Mouse (Mus musculus) lung, postnatal 0 days (tissue): ENCODE results near the gene Galnt4. TPM values are rescaled to one million over a fixed set of nuclear protein-coding genes. Genes with fewer than 3 reads are reported as not detected.
A peak's percentile ranks its signal among the peaks of the same experiment; 100 is the strongest.

Experiments used
- ATAC-seq: fragments of 200-750 bp; cut with Nextera tagmentation; 2 replicates; pipeline ENCODE4 v1.8.0; 2017; ENCODE audit warnings: moderate library complexity
- DNase-seq: peaks from one replicate; pipeline ENCODE4 v3.0.0-alpha.2; 2016; ENCODE audit warnings: low spot score
- H3K27ac ChIP-seq: fragments of 300-500 bp; sonication (generic); 2 replicates; pipeline ENCODE4 v1.5.1; 2014; ENCODE audit warnings: antibody characterized with exemption, mild to moderate bottlenecking, low read length, mixed read lengths
- H3K27me3 ChIP-seq: fragments of 300-500 bp; sonication (generic); replicated peaks from 2 replicates; pipeline ENCODE4 v1.6.1; 2014; ENCODE audit warnings: low read length, mixed read lengths; ENCODE audit not compliant: insufficient read depth
- H3K36me3 ChIP-seq: fragments of 300-500 bp; sonication (generic); 2 replicates; pipeline ENCODE4 v1.6.1; 2014; ENCODE audit warnings: low read length, mixed read lengths; ENCODE audit not compliant: insufficient read depth
- H3K4me1 ChIP-seq: fragments of 300-500 bp; sonication (generic); 2 replicates; pipeline ENCODE4 v1.6.1; 2014; ENCODE audit warnings: antibody characterized with exemption, low read depth, low read length, mixed read lengths; ENCODE audit not compliant: insufficient read depth
- H3K4me2 ChIP-seq: fragments of 300-500 bp; sonication (generic); replicated peaks from 2 replicates; pipeline ENCODE4 v1.6.1; 2014; ENCODE audit warnings: low read depth, mild to moderate bottlenecking, low read length, moderate library complexity, mixed read lengths
- H3K4me3 ChIP-seq: fragments of 300-500 bp; sonication (generic); 2 replicates; pipeline ENCODE4 v1.5.1; 2014; ENCODE audit warnings: low read depth, low read length
- H3K9ac ChIP-seq: fragments of 300-500 bp; sonication (generic); replicated peaks from 2 replicates; pipeline ENCODE4 v1.6.1; 2014; ENCODE audit warnings: low read depth, mild to moderate bottlenecking
- H3K9me3 ChIP-seq: fragments of 300-500 bp; sonication (generic); 2 replicates; pipeline ENCODE4 v1.6.1; 2016; ENCODE audit warnings: low read length, mixed read lengths
- CTCF ChIP-seq: IDR thresholded peaks from 2 replicates; pipeline ENCODE4 v1.5.1; 2016; ENCODE audit warnings: antibody characterized with exemption, mild to moderate bottlenecking
- EP300 ChIP-seq: IDR thresholded peaks from 2 replicates; pipeline ENCODE4 v1.6.1; 2016; ENCODE audit warnings: antibody characterized with exemption, mild to moderate bottlenecking, control low read depth
- WGBS: fragments of 180-500 bp; shearing (Covaris S2); extraction: QIAGEN DNeasy Blood & Tissue Kit; methylation state at CpG from one replicate; pipeline ENCODE4 v1.1.7; 2014; 5-methylcytosine and 5-hydroxymethylcytosine counted together
- polyA plus RNA-seq: library from polyadenylated mRNA; unstranded; fragments of >200 nt; fragmentation: Nextera tagmentation; extraction: Ambion mirVana; gene quantifications from 2 replicates; pipeline ENCODE4 v1.2.1, GENCODE M21; 2015

Galnt4 gene
- polyA plus RNA-seq, 1 experiment from 2014 or later, result 8.0 TPM

DNA sequence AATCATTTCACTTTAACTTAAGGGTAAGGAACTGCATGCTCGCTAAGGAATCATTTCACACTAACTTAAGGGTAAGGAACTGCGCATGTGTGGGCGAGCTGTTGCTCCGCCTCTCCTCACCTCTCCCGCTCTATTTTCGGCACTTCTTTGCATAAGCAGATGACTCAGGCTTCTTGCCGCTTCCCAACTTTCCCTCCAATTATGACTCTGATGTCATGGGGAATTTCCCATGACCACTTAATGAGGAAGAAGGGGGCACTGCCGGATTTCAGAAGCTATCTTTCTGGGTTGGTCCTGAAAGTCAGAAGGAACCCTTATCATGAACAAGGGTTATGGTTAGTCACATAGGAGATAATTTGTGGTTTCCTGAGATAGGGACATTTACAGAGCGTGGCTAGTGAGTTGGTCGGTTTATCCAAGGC is 26.4 kb upstream of the Galnt4 start:
- Histone ChIP-seq H3K9me3 (no peaks in the 10 kb centered on the region), H3K9ac (no peak overlapping the region), H3K27me3 (no peaks in the 10 kb centered on the region; the same call in 1 of the 2 replicates), H3K4me2 (no peak overlapping the region), H3K4me1 (no peaks in the 10 kb centered on the region), H3K4me3 (no peak overlapping the region), H3K27ac (no peak overlapping the region), H3K36me3 (no peaks in the 10 kb centered on the region)
- DNase-seq (no peak), ATAC-seq (no peak)
- TF ChIP-seq CTCF (no peak), EP300 (no peak)
- 75% methylated on average over 10 of the region's 10 CpGs for WGBS

DNA sequence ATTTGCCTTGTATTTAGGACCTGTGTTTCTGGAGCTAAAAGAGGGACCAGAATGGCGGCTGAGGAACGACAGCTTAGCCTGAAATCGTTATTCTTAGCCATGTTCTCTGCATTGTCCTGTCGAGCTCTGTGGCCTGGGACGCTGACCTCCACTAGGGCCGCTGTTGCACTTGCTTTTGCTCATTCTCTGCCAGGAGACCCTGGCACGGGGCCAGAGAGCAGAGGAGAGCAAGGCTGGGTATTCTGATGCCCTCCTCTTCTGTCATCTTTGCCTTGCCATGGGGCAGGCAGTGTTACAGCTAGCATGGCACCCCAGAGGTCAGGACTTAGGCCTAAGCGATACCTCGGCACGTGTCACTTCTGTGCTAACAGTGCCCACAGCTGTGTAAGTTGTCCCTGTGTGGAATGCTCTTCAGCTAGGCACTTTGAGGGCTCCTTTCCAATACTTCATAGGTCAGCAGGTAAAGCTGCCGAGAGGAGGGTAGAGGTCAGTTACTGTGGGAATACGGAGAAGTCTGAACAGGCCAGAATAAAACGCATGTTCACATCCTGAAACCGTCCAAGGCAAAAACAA is 24.4 kb upstream of the Galnt4 start:
- H3K4me1 ChIP-seq, result no peaks in the 10 kb centered on the region
- TF ChIP-seq CTCF (peak; percentile 27), EP300 (no peak)
- H3K27ac ChIP-seq, result no peak overlapping the region
- H3K27me3 ChIP-seq, result no peaks in the 10 kb centered on the region; the same call in 1 of the 2 replicates
- H3K9ac ChIP-seq, result no peak overlapping the region
- no peaks in the 10 kb centered on the region for H3K9me3 ChIP-seq
- H3K36me3 ChIP-seq, result no peaks in the 10 kb centered on the region
- H3K4me2 ChIP-seq, result no peak overlapping the region
- ATAC-seq (peak; percentile 68), DNase-seq (peak; percentile 49)
- H3K4me3 ChIP-seq, result no peak overlapping the region
- 67% methylated on average over 14 of the region's 14 CpGs for WGBS

DNA sequence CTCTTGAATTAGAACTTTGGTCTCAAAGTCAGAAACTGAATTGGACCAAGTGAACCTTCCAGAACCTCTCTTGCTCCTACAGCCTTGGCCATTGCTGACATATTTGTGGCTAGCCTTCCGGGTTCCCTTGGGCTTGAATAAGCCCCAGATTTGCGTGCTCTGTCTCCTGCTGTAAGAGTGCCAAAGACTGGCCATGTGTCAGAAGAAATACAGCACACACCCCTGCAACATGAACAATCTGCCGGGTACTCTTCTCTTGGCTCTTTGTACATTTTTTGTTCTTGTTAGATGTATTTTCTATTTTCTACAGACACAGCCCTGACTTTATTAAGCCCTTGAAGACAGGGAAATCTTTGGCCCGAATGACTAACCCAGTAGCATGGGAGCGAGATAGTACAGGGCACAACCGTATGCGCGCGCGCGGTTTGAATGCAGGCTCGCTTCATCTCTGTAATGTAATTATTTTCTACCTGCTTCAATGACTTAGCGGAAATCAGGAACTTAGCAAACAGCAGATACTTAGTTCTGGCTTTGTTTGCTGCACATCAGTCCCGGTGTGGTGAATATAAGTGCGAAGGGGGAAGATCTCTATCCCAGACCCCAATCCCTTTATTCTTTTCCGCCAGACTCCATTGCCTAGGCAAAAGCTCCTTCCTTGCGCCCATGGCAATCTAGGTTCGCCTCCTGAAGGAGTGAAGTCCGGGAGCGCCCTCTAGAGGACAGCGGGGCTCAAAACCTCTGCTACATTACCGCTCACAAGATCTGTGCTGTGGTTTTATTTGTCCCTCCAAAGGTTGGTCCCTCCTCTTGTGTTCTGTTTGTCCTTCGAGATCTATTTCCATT is 23.3 kb upstream of the Galnt4 start:
- Histone ChIP-seq H3K9me3 (no peaks in the 10 kb centered on the region), H3K4me2 (no peak overlapping the region), H3K27ac (no peak overlapping the region), H3K4me3 (no peak overlapping the region), H3K4me1 (no peaks in the 10 kb centered on the region), H3K36me3 (no peaks in the 10 kb centered on the region), H3K9ac (no peak overlapping the region), H3K27me3 (no peaks in the 10 kb centered on the region; the same call in 1 of the 2 replicates)
- ATAC-seq (peak; percentile 80), DNase-seq (peak; percentile 89)
- no peak for TF ChIP-seq EP300
- TF ChIP-seq CTCF, result peak; percentile 96
- 44% methylated on average over 23 of the region's 23 CpGs for WGBS

DNA sequence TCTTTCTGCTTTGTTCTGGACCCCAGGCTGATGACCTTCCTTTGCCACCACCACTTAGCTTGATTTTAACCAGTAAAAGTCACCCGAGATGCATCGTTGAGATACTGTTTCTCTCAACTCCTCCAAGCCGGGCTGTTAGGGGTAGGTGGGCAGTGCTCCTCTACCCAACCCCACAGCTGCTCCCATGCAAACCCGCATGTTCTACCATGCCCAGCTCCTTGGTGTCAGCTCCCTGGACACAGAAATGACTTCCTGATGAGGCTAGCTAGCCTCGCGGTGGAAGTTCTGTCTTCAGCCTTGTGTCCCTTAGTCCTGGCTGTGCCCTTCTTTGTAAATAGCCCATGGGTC is 22.7 kb upstream of the Galnt4 start:
- ATAC-seq (no peak), DNase-seq (no peak)
- TF ChIP-seq CTCF (no peak), EP300 (no peak)
- 65% methylated on average over 6 of the region's 6 CpGs for WGBS
- Histone ChIP-seq H3K9ac (no peak overlapping the region), H3K4me1 (no peaks in the 10 kb centered on the region), H3K27ac (no peak overlapping the region), H3K4me2 (no peak overlapping the region), H3K36me3 (no peaks in the 10 kb centered on the region), H3K27me3 (no peaks in the 10 kb centered on the region), H3K9me3 (no peaks in the 10 kb centered on the region), H3K4me3 (no peak overlapping the region)

DNA sequence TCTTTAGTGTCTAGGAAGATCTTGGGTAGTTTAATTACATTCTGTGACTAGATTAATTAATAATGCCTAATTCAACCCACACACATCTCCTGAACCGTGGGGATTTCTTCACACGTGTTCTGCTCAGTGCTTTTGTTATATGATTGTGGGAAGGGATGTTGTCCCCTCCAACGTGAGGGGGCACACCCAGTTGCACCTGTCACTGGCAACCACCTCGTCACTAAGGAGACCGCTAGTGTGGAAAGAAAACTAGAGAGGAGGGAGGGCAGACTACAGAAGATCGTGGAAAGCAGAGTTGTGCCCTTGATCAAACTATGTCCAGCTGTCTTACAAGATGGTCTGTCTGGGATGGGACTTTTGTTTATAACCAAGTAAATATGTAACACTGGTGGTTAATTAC is 21.9 kb upstream of the Galnt4 start:
- WGBS, result 63% methylated on average over 6 of the region's 6 CpGs
- H3K4me3 ChIP-seq, result no peak overlapping the region
- H3K4me1 ChIP-seq, result no peaks in the 10 kb centered on the region
- no peak overlapping the region for H3K4me2 ChIP-seq
- H3K9me3 ChIP-seq, result no peaks in the 10 kb centered on the region
- TF ChIP-seq EP300 (no peak), CTCF (no peak)
- no peaks in the 10 kb centered on the region for H3K27me3 ChIP-seq
- H3K9ac ChIP-seq, result no peak overlapping the region
- H3K27ac ChIP-seq, result no peak overlapping the region
- no peak for DNase-seq
- ATAC-seq, result no peak
- H3K36me3 ChIP-seq, result no peaks in the 10 kb centered on the region

DNA sequence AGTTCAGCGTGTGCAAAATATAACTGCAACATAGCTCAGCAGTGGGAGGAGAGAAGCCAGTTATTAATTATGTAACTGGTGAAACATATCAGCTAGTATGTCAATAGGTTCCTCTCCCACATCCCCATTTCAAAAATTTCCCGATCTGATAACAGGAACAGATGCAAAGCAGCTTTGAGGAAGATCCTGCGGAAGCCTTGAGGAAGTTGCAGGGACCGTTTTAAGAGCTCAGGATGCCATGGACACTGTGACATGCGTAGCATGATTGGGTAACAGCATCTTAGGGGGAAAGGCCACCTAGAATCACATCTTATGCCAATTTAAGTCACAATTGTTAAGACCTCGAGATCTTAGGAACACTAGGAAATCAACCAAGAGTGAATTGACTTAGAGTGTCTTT is 18.1 kb upstream of the Galnt4 start:
- TF ChIP-seq CTCF (no peak), EP300 (no peak)
- Histone ChIP-seq H3K9ac (no peak overlapping the region), H3K4me2 (no peak overlapping the region), H3K4me1 (no peaks in the 10 kb centered on the region), H3K27ac (no peak overlapping the region), H3K36me3 (no peaks in the 10 kb centered on the region), H3K9me3 (no peaks in the 10 kb centered on the region), H3K27me3 (no peaks in the 10 kb centered on the region), H3K4me3 (no peak overlapping the region)
- ATAC-seq (no peak), DNase-seq (no peak)
- 60% methylated on average over 6 of the region's 6 CpGs for WGBS
